In the genomic region with DNA sequence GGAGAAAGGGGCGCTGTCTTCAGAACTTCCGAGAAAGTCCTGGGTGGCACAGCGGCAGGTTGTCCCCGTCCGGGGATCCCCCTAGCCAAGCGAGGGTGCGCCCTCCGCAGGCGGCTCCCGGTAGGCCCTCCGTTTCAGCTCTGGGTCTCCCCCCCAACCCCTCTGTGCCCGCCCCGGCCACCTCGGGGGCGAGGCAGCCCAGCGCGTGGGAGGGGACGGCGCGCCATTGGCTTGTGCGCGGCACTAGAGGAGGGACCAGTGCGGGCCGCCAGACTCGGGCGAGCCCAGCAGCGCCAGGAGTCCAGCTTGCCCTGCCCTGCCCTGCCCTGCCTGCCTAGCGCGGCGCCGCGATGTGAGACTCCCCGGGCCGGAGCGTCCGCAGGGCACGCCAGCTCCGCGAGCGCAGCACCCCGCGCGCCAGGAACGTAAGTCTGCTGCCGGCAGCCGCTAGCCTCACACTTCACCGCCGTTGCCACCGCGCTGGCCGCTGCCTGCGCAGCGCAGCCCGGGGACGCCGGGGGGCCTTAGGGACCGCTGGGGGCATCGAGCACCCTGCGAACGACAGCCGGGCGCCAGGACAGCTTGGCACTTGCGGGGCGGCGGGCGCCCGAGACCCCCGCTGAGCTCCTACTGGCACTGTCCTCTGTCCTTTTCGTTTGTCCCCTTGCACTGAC, we compare ENCODE assay signal across 8 mouse cellular contexts. TPM values are rescaled to one million over a fixed set of nuclear protein-coding genes. Genes with fewer than 3 reads are reported as not detected.
A peak's percentile ranks its signal among the peaks of the same experiment; 100 is the strongest.
DNase-seq lines count a peak whose midpoint lies in the region; ATAC-seq and TF ChIP-seq lines count a peak whose summit lies in the region.

Gene Trp53i11, plus strand, starts transcription at position 226 of the 674 bp plus-strand sequence.

- H3K4me3 ChIP-seq in bone marrow macrophage, adult 2 months (ENCODE audit: insufficient read depth, low read length), result peak within 1 kb of the TSS; percentile 44
- H3K4me3 ChIP-seq in heart, embryonic 12.5 days, result peak within 1 kb of the TSS; percentile 75
- peak within 1 kb of the TSS; percentile 80 for H3K4me3 ChIP-seq in kidney, embryonic 15.5 days (replicated peaks)
- peak within 1 kb of the TSS; percentile 64 for H3K4me3 ChIP-seq in liver, embryonic 11.5 days (ENCODE audit: low read depth, low read length)

- H3K27ac ChIP-seq in bone marrow macrophage, adult 2 months (ENCODE audit: insufficient read depth, low read depth, low read length), result no peak within 1 kb of the TSS
- peak within 1 kb of the TSS; percentile 49; the same call in 1 of the 2 replicates for H3K27ac ChIP-seq in heart, embryonic 12.5 days (ENCODE audit: poor library complexity, severe bottlenecking)
- H3K27ac ChIP-seq in kidney, embryonic 15.5 days, result peak within 1 kb of the TSS; percentile 74
- H3K27ac ChIP-seq in liver, embryonic 11.5 days (ENCODE audit: low read depth, low read length), result no peak within 1 kb of the TSS

- no peaks in the 10 kb centered on the region for H3K36me3 ChIP-seq in heart, embryonic 12.5 days
- H3K36me3 ChIP-seq in kidney, embryonic 15.5 days, result no peaks in the 10 kb centered on the region
- no peaks in the 10 kb centered on the region for H3K36me3 ChIP-seq in liver, embryonic 11.5 days (ENCODE audit: control insufficient read depth, insufficient read depth, low read length)

- no peak for TF ChIP-seq CTCF in bone marrow macrophage, adult 2 months (IDR thresholded peaks at IDR 0.05; ENCODE audit: low read depth, low read length)

- H3K4me2 ChIP-seq in heart, embryonic 12.5 days, result peak within 1 kb of the TSS; percentile 98
- H3K4me2 ChIP-seq in kidney, embryonic 15.5 days, result peak within 1 kb of the TSS; percentile 100
- peak within 1 kb of the TSS; percentile 92 for H3K4me2 ChIP-seq in liver, embryonic 11.5 days

- peaks cover 33% of the 10 kb centered on the region for H3K27me3 ChIP-seq in heart, embryonic 12.5 days (replicated peaks)
- peaks cover 36% of the 10 kb centered on the region for H3K27me3 ChIP-seq in kidney, embryonic 15.5 days
- H3K27me3 ChIP-seq in liver, embryonic 11.5 days (replicated peaks; ENCODE audit: control insufficient read depth, insufficient read depth, low read length), result peaks cover 65% of the 10 kb centered on the region

- TF ChIP-seq POLR2A in bone marrow macrophage, adult 2 months (IDR thresholded peaks at IDR 0.05; ENCODE audit: borderline replicate concordance, low read depth, low read length), result no peak

- peak; percentile 91 for DNase-seq in A20 (ENCODE audit: low read depth, low spot score)
- peak; percentile 23 for DNase-seq in fibroblast of lung, adult 2 months (ENCODE audit: low read depth)
- peak; percentile 72 for DNase-seq in liver, embryonic 11.5 days (ENCODE audit: low spot score)
- peak; percentile 94 to 96 for DNase-seq in spleen, postnatal 36 days (ENCODE audit: low spot score in 2 of 2)

- H3K9ac ChIP-seq in heart, embryonic 12.5 days, result peak within 1 kb of the TSS; percentile 81
- H3K9ac ChIP-seq in kidney, embryonic 15.5 days, result peak within 1 kb of the TSS; percentile 80
- H3K9ac ChIP-seq in liver, embryonic 11.5 days (ENCODE audit: low read depth, low read length), result peak within 1 kb of the TSS; percentile 55

- H3K9me3 ChIP-seq in heart, embryonic 12.5 days (replicated peaks), result no peaks in the 10 kb centered on the region
- no peaks in the 10 kb centered on the region for H3K9me3 ChIP-seq in kidney, embryonic 15.5 days (replicated peaks)
- H3K9me3 ChIP-seq in liver, embryonic 11.5 days (ENCODE audit: control insufficient read depth, low read length), result no peaks in the 10 kb centered on the region

- 0% methylated on average over 64 of the region's 69 CpGs for WGBS in heart, embryonic 12.5 days
- 0% methylated on average over 61 of the region's 69 CpGs for WGBS in kidney, embryonic 15.5 days
- WGBS in liver, embryonic 11.5 days, result 1% methylated on average over 62 of the region's 69 CpGs

- ATAC-seq in heart, embryonic 12.5 days (ENCODE audit: insufficient number of reproducible peaks, low FRiP score), result peak; percentile 84
- ATAC-seq in kidney, embryonic 15.5 days (replicated peaks; ENCODE audit: low FRiP score), result peak; percentile 90
- peak; percentile 73 for ATAC-seq in liver, embryonic 11.5 days (replicated peaks; ENCODE audit: low FRiP score)
- no peak; the same call in 1 of the 2 replicates for ATAC-seq in monocyte, adult 5-6 weeks (replicated peaks; ENCODE audit: insufficient number of reproducible peaks, low FRiP score, low TSS enrichment, poor library complexity, severe bottlenecking)

- no peaks in the 10 kb centered on the region for H3K4me1 ChIP-seq in bone marrow macrophage, adult 2 months (ENCODE audit: control insufficient read depth, insufficient read depth, low read length)
- H3K4me1 ChIP-seq in heart, embryonic 12.5 days (replicated peaks), result peaks cover 32% of the 10 kb centered on the region
- H3K4me1 ChIP-seq in kidney, embryonic 15.5 days, result peaks cover 73% of the 10 kb centered on the region
- H3K4me1 ChIP-seq in liver, embryonic 11.5 days (replicated peaks; ENCODE audit: control insufficient read depth, insufficient read depth, low read length), result peaks cover 10% of the 10 kb centered on the region

RNA-seq across cellular contexts. Expression of gene Trp53i11, which starts in this region (rescaled TPM):
- not detected in 2 replicates for polyA plus RNA-seq in bone marrow macrophage, adult 2 months (2012; ENCODE audit: insufficient read depth, insufficient read length, missing spikeins)
- polyA plus RNA-seq in heart, embryonic 12.5 days (2016; fragmentation: Nextera tagmentation; extraction: Ambion mirVana), result 25.2 and 26.7 TPM in 2 replicates
- 36.1 and 42.1 TPM in 2 replicates for polyA plus RNA-seq in kidney, embryonic 15.5 days (2015; fragmentation: Nextera tagmentation; extraction: Ambion mirVana)
- polyA plus RNA-seq in liver, embryonic 11.5 days (2014; fragmentation: Nextera tagmentation; extraction: Ambion mirVana), result 10.5 and 14.0 TPM in 2 replicates
- 16.3 to 24.1 TPM (median 23.8 TPM) in 3 replicates for total RNA-seq in monocyte, adult 5-6 weeks (2017)

Comparison
In these comparisons a context has a peak if more than half of its experiments do, and no peak if none do; other contexts are left out.
1. DNase-seq: peak in every context shown above with its lines; median percentile 95 in spleen, postnatal 36 days; 91 in A20; 72 in liver, embryonic 11.5 days; 23 in fibroblast of lung, adult 2 months.
2. H3K27ac ChIP-seq: peak in heart, embryonic 12.5 days (single experiment) and kidney, embryonic 15.5 days (single experiment); none in bone marrow macrophage, adult 2 months (single experiment) and liver, embryonic 11.5 days (single experiment).
3. Peak in every context shown above with its lines, with median percentiles within 50 percentile points of each other: H3K4me3 ChIP-seq, H3K4me2 ChIP-seq and H3K9ac ChIP-seq.